Mouse (Mus musculus) thymus, adult 2 months (tissue): ENCODE measurements around the gene Btbd10.

Experiments
- CTCF ChIP-seq: fragments of 200-500 bp; IDR thresholded peaks from 2 replicates; pipeline ENCODE4 v1.5.1; 2012; ENCODE audit warnings: mild to moderate bottlenecking, control low read depth, low read length, moderate library complexity, borderline replicate concordance; ENCODE audit not compliant: control insufficient read depth, poor library complexity, insufficient read depth; ENCODE audit errors: extremely low read depth
- POLR2A ChIP-seq: fragments of 200-500 bp; IDR thresholded peaks from 2 replicates; pipeline ENCODE4 v1.6.1; 2012; ENCODE audit warnings: mild to moderate bottlenecking, low read length, control low read depth, moderate library complexity; ENCODE audit not compliant: control insufficient read depth, poor library complexity, insufficient read depth; ENCODE audit errors: extremely low read depth

DNA sequence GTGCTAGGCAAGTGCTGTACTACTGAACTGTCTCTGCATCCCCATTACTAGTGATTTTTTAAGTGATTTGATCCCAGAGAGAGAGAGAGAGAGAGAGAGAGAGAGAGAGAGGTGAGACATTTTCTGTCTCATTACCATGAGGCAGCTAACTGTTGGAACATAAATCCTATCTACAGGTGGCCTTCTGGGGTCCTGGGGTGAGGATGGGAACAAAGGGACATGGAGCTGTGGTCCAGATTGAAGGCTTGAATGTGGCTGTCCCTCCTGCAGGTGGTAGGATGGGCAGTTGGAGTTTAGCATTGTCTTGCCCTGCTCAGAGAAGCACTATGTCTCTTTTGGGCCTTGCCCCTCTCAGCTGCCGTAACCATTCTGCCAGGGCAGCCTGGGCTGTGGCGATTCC, 98.2 kb downstream of the Btbd10 start:
- TF ChIP-seq POLR2A (no peak), CTCF (no peak)
